Mouse (Mus musculus) limb, embryonic 14.5 days (tissue): ENCODE results near the gene Tyw5. TPM values are rescaled to one million over a fixed set of nuclear protein-coding genes. Genes with fewer than 3 reads are reported as not detected.

ENCODE experiments used
- ATAC-seq: fragments of 200-750 bp; cut with Nextera tagmentation; 2 replicates; pipeline ENCODE4 v1.8.0; 2017; ENCODE audit warnings: low read depth, moderate number of reproducible peaks, moderate TSS enrichment; ENCODE audit not compliant: low FRiP score
- DNase-seq: peaks from one replicate; pipeline ENCODE4 v3.0.0-alpha.2; 2015; ENCODE audit warnings: low spot score
- H3K27ac ChIP-seq: fragments of 300-500 bp; sonication (generic); replicated peaks from 2 replicates; pipeline ENCODE4 v1.5.1; 2014; ENCODE audit warnings: low read depth, mild to moderate bottlenecking, low read length, moderate library complexity, mixed read lengths
- H3K27me3 ChIP-seq: fragments of 300-500 bp; sonication (generic); 2 replicates; pipeline ENCODE4 v1.6.1; 2014; ENCODE audit warnings: low read length, mixed read lengths; ENCODE audit not compliant: control insufficient read depth, insufficient read depth
- H3K36me3 ChIP-seq: fragments of 300-500 bp; sonication (generic); 2 replicates; pipeline ENCODE4 v1.6.1; 2014; ENCODE audit warnings: mild to moderate bottlenecking, low read length, moderate library complexity, mixed read lengths; ENCODE audit not compliant: control insufficient read depth, insufficient read depth
- H3K4me1 ChIP-seq: fragments of 300-500 bp; sonication (generic); 2 replicates; pipeline ENCODE4 v1.6.1; 2014; ENCODE audit warnings: antibody characterized with exemption, low read length, mixed read lengths; ENCODE audit not compliant: control insufficient read depth, insufficient read depth
- H3K4me2 ChIP-seq: fragments of 300-500 bp; sonication (generic); replicated peaks from 2 replicates; pipeline ENCODE4 v1.6.1; 2014; ENCODE audit warnings: low read depth, mild to moderate bottlenecking, low read length, moderate library complexity; ENCODE audit not compliant: severe bottlenecking
- H3K4me3 ChIP-seq: fragments of 300-500 bp; sonication (generic); replicated peaks from 2 replicates; pipeline ENCODE4 v1.5.1; 2014; ENCODE audit warnings: low read length
- H3K9ac ChIP-seq: fragments of 300-500 bp; sonication (generic); 2 replicates; pipeline ENCODE4 v1.6.1; 2014; ENCODE audit warnings: mild to moderate bottlenecking, low read depth, low read length, moderate library complexity; ENCODE audit not compliant: severe bottlenecking
- H3K9me3 ChIP-seq: fragments of 300-500 bp; sonication (generic); 2 replicates; pipeline ENCODE4 v1.6.1; 2016; ENCODE audit warnings: low read length; ENCODE audit not compliant: control insufficient read depth
- POLR2A ChIP-seq: fragments of 200-500 bp; IDR thresholded peaks from 2 replicates; pipeline ENCODE4 v1.8.0; 2012; ENCODE audit warnings: inconsistent platforms, mild to moderate bottlenecking, moderate library complexity, borderline replicate concordance; ENCODE audit not compliant: insufficient read depth, insufficient read length; ENCODE audit errors: extremely low read depth
- WGBS: fragments of 180-500 bp; shearing (Covaris S2); extraction: QIAGEN DNeasy Blood & Tissue Kit; methylation state at CpG from one replicate; pipeline ENCODE4 v1.1.7; 2014; 5-methylcytosine and 5-hydroxymethylcytosine counted together
- polyA plus RNA-seq, 2 experiments: library from polyadenylated mRNA; depleted of rRNA in 1 of 2; stranded (reverse) in 1 of 2; unstranded in 1 of 2; fragments of >200 nt; fragmentation: Nextera tagmentation in 1 of 2; extraction: Ambion mirVana in 1 of 2; gene quantifications; 2 replicates each; pipeline versions ENCODE4 v1.2.1 to v1.2.3; 2012 to 2014

Tyw5 gene
- polyA plus RNA-seq, 2 experiments = 25.6 to 30.1 TPM

DNA sequence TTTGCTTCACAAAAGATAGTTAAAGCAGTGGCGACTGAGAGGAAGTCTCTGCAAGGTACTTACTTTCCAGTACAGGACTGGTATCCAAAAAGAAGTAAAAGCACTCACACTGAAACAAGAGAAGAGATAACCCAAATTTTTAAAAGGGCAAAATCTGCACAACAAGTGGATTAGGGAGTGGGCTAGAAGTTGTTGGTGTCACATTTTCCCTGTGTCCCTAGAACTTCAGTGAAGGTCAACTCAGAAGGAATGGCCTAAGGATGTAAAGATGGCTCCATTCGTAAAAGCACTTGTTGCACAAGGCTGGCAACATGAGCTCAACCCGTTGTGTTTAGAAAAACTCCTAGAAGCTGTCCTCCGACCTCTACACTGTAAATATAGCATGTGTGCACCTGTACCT lies 37.8 kb downstream of the Tyw5 start:
- DNase-seq = no peak
- TF ChIP-seq POLR2A = no peak
- no peak for ATAC-seq
- Histone ChIP-seq H3K4me3 (no peak overlapping the region), H3K4me1 (no peaks in the 10 kb centered on the region), H3K4me2 (no peak overlapping the region), H3K27ac (no peak overlapping the region), H3K9ac (no peak overlapping the region), H3K27me3 (no peaks in the 10 kb centered on the region), H3K36me3 (no peaks in the 10 kb centered on the region), H3K9me3 (no peaks in the 10 kb centered on the region)
- WGBS = 84% methylated on average over 4 of the region's 4 CpGs

DNA sequence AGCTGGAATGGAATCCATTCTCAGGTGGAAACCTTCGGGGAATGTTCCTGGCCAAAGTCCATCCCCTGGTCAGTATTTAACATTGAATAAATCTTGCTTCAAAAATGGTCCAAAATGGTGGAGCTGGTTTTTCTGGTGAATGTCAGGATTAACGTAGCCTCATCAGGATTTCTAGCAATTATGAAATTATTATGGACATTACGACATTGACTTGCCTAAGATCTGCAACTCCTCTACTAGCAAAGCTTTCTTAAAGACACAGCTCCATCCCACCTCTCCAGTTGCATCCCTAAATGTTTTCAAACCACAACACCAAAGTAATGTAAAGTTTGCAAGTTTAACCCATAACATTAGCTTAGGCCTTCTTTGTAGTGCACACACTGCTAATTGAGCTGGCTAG lies 39.5 kb downstream of the Tyw5 start:
- no peak for TF ChIP-seq POLR2A
- DNase-seq (no peak), ATAC-seq (no peak)
- no peak overlapping the region for H3K4me2 ChIP-seq
- no peak overlapping the region for H3K9ac ChIP-seq
- no peaks in the 10 kb centered on the region for H3K27me3 ChIP-seq
- 89% methylated on average over 3 of the region's 3 CpGs for WGBS
- no peaks in the 10 kb centered on the region for H3K9me3 ChIP-seq
- no peak overlapping the region for H3K4me3 ChIP-seq
- H3K4me1 ChIP-seq = no peaks in the 10 kb centered on the region
- no peaks in the 10 kb centered on the region for H3K36me3 ChIP-seq
- no peak overlapping the region for H3K27ac ChIP-seq

GRCm38 (mm10) chr1:57358546-57358945 lies 48.4 kb downstream of the Tyw5 start:
- ATAC-seq (peak; percentile 68), DNase-seq (peak; percentile 71)
- H3K36me3 ChIP-seq = no peaks in the 10 kb centered on the region
- H3K27me3 ChIP-seq = no peaks in the 10 kb centered on the region
- 0 out of 2 replicates have a peak, but pooled peaks cover 3% of the 10 kb centered on the region for H3K4me1 ChIP-seq
- no peak overlapping the region for H3K27ac ChIP-seq
- H3K9me3 ChIP-seq = no peaks in the 10 kb centered on the region
- H3K4me2 ChIP-seq = no peak overlapping the region
- no peak overlapping the region for H3K9ac ChIP-seq
- TF ChIP-seq POLR2A = no peak
- WGBS = 22% methylated on average over 5 of the region's 5 CpGs
- H3K4me3 ChIP-seq = no peak overlapping the region

- 40% methylated on average over 1 of the region's 1 CpGs for WGBS
- no peak for TF ChIP-seq POLR2A
- no peak for ATAC-seq
Measured at GRCm38 (mm10) chr1:57351941-57352340, 55.0 kb downstream of the Tyw5 start.

GRCm38 (mm10) chr1:57347487-57347886 lies 59.4 kb downstream of the Tyw5 start:
- no peak overlapping the region for H3K4me3 ChIP-seq
- H3K9ac ChIP-seq = no peak overlapping the region
- no peak for TF ChIP-seq POLR2A
- no peaks in the 10 kb centered on the region for H3K9me3 ChIP-seq
- no peak for DNase-seq
- ATAC-seq = no peak
- no peaks in the 10 kb centered on the region for H3K4me1 ChIP-seq
- H3K4me2 ChIP-seq = no peak overlapping the region
- H3K36me3 ChIP-seq = no peaks in the 10 kb centered on the region
- H3K27ac ChIP-seq = no peak overlapping the region
- no peaks in the 10 kb centered on the region for H3K27me3 ChIP-seq

More at GRCm38 (mm10) chr1:57351941-57352340, 55.0 kb downstream of the Tyw5 start:
- Histone ChIP-seq H3K4me3 (no peak overlapping the region), H3K9me3 (no peaks in the 10 kb centered on the region), H3K4me1 (no peaks in the 10 kb centered on the region), H3K27ac (no peak overlapping the region), H3K9ac (no peak overlapping the region), H3K27me3 (no peaks in the 10 kb centered on the region), H3K4me2 (no peak overlapping the region), H3K36me3 (no peaks in the 10 kb centered on the region)
- no peak for DNase-seq

GRCm38 (mm10) chr1:57341197-57341596 lies 65.7 kb downstream of the Tyw5 start:
- no peaks in the 10 kb centered on the region for H3K4me1 ChIP-seq
- no peaks in the 10 kb centered on the region for H3K27me3 ChIP-seq
- no peaks in the 10 kb centered on the region for H3K9me3 ChIP-seq
- no peaks in the 10 kb centered on the region for H3K36me3 ChIP-seq
- H3K4me2 ChIP-seq = no peak overlapping the region
- 25% methylated on average over 2 of the region's 2 CpGs for WGBS
- H3K27ac ChIP-seq = no peak overlapping the region
- no peak for ATAC-seq
- no peak overlapping the region for H3K4me3 ChIP-seq
- DNase-seq = no peak
- H3K9ac ChIP-seq = no peak overlapping the region
- TF ChIP-seq POLR2A = no peak
